Mouse (Mus musculus): Measurements from ENCODE around the gene Tcta.

Tcta gene

GRCm38 (mm10) chr9:108267691-108268090, 38.3 kb downstream of the Tcta start:
- no peak for DNase-seq

GRCm38 (mm10) chr9:108266261-108266935, 39.6 kb downstream of the Tcta start:
- no peak for DNase-seq

- peak; percentile 42 for DNase-seq
Observed at GRCm38 (mm10) chr9:108264191-108264921, 41.6 kb downstream of the Tcta start.

- DNase-seq: peak; percentile 100
Observed at GRCm38 (mm10) chr9:108263690-108264190, 42.2 kb downstream of the Tcta start, which contains the start of gene Dag1. Dag1 (minus strand) TSS chr9:108263958.

GRCm38 (mm10) chr9:108263131-108263681, 42.8 kb downstream of the Tcta start:
- DNase-seq: peak; percentile 78

- DNase-seq: no peak
Observed at GRCm38 (mm10) chr9:108262494-108263049, 43.4 kb downstream of the Tcta start.

GRCm38 (mm10) chr9:108261865-108262264, 44.1 kb downstream of the Tcta start:
- no peak for DNase-seq

- no peak for DNase-seq
Observed at GRCm38 (mm10) chr9:108260526-108260925, 45.4 kb downstream of the Tcta start.

All from liver (tissue).